Mouse (Mus musculus) intestine, embryonic 15.5 days (tissue): Measurements from ENCODE around the gene Kdelr3. TPM values are rescaled to one million over a fixed set of nuclear protein-coding genes. Genes with fewer than 3 reads are reported as not detected.

Source experiments
- ATAC-seq: fragments of 200-750 bp; cut with Nextera tagmentation; 2 replicates; pipeline ENCODE4 v1.8.0; 2017; ENCODE audit warnings: moderate TSS enrichment, moderate library complexity
- H3K27ac ChIP-seq: fragments of 300-500 bp; sonication (generic); 2 replicates; pipeline ENCODE4 v1.5.1; 2015; ENCODE audit warnings: mild to moderate bottlenecking, inconsistent platforms
- H3K27me3 ChIP-seq: fragments of 300-500 bp; sonication (generic); replicated peaks from 2 replicates; pipeline ENCODE4 v1.6.1; 2015; ENCODE audit warnings: inconsistent platforms
- H3K36me3 ChIP-seq: fragments of 300-500 bp; sonication (generic); 2 replicates; pipeline ENCODE4 v1.6.1; 2015; ENCODE audit warnings: inconsistent platforms
- H3K4me1 ChIP-seq: fragments of 300-500 bp; sonication (generic); replicated peaks from 2 replicates; pipeline ENCODE4 v1.6.1; 2015; ENCODE audit warnings: inconsistent platforms
- H3K4me2 ChIP-seq: fragments of 300-500 bp; sonication (generic); replicated peaks from 2 replicates; pipeline ENCODE4 v1.6.1; 2015; ENCODE audit warnings: mild to moderate bottlenecking, inconsistent platforms
- H3K4me3 ChIP-seq: fragments of 300-500 bp; sonication (generic); replicated peaks from 2 replicates; pipeline ENCODE4 v1.5.1; 2015; ENCODE audit warnings: inconsistent platforms
- H3K9ac ChIP-seq: fragments of 300-500 bp; sonication (generic); 2 replicates; pipeline ENCODE4 v1.6.1; 2015; ENCODE audit warnings: inconsistent platforms
- H3K9me3 ChIP-seq: fragments of 300-500 bp; sonication (generic); 2 replicates; pipeline ENCODE4 v1.6.1; 2016; ENCODE audit warnings: inconsistent platforms
- WGBS: fragments of 180-500 bp; shearing (Covaris S2); methylation state at CpG from one replicate; pipeline ENCODE4 v1.1.7; 2015; 5-methylcytosine and 5-hydroxymethylcytosine counted together
- polyA plus RNA-seq: library from polyadenylated mRNA; unstranded; fragments of >200 nt; fragmentation: Nextera tagmentation; extraction: Ambion mirVana; gene quantifications from 2 replicates; pipeline ENCODE4 v1.2.1, GENCODE M21; 2015

Gene Kdelr3
- polyA plus RNA-seq, 1 experiment from 2014 or later = 71.6 TPM

- no peaks in the 10 kb centered on the region for H3K9me3 ChIP-seq
- ATAC-seq = no peak
- peak overlapping the region; percentile 66; the same call in 1 of the 2 replicates for H3K4me3 ChIP-seq
- peak overlapping the region; percentile 95 for H3K4me2 ChIP-seq
- no peak overlapping the region for H3K27ac ChIP-seq
- WGBS = 76% methylated on average over 4 of the region's 4 CpGs
- peaks cover 2% of the 10 kb centered on the region for H3K36me3 ChIP-seq
- H3K4me1 ChIP-seq = peaks cover 25% of the 10 kb centered on the region
- peak overlapping the region; percentile 64; the same call in 1 of the 2 replicates for H3K9ac ChIP-seq
- peaks cover 36% of the 10 kb centered on the region for H3K27me3 ChIP-seq
These were observed 1.5 kb downstream of the Kdelr3 start for GRCm38 (mm10) chr15:79517710-79518109.

GRCm38 (mm10) chr15:79518571-79518970 lies 2.4 kb downstream of the Kdelr3 start:
- Histone ChIP-seq H3K9ac (no peak overlapping the region), H3K4me1 (peaks cover 25% of the 10 kb centered on the region), H3K27ac (no peak overlapping the region), H3K9me3 (no peaks in the 10 kb centered on the region), H3K36me3 (peaks cover 10% of the 10 kb centered on the region), H3K27me3 (peaks cover 33% of the 10 kb centered on the region), H3K4me2 (no peak overlapping the region), H3K4me3 (no peak overlapping the region)
- WGBS = 81% methylated on average over 3 of the region's 3 CpGs
- no peak for ATAC-seq

GRCm38 (mm10) chr15:79519400-79520220 lies 3.4 kb downstream of the Kdelr3 start:
- Histone ChIP-seq H3K36me3 (peaks cover 16% of the 10 kb centered on the region), H3K9ac (no peak overlapping the region), H3K4me3 (no peak overlapping the region), H3K4me1 (peaks cover 20% of the 10 kb centered on the region), H3K9me3 (no peaks in the 10 kb centered on the region), H3K27me3 (peaks cover 22% of the 10 kb centered on the region; the same call in 1 of the 2 replicates), H3K27ac (no peak overlapping the region), H3K4me2 (no peak overlapping the region)
- 47% methylated on average over 16 of the region's 16 CpGs for WGBS
- ATAC-seq = no peak

- no peak overlapping the region for H3K9ac ChIP-seq
- H3K36me3 ChIP-seq = peaks cover 45% of the 10 kb centered on the region
- H3K4me1 ChIP-seq = 0 out of 2 replicates have a peak, but pooled peaks cover 3% of the 10 kb centered on the region
- ATAC-seq = no peak
- no peaks in the 10 kb centered on the region for H3K9me3 ChIP-seq
- no peak overlapping the region for H3K27ac ChIP-seq
- no peak overlapping the region for H3K4me3 ChIP-seq
- WGBS = 89% methylated on average over 5 of the region's 5 CpGs
- H3K27me3 ChIP-seq = no peaks in the 10 kb centered on the region
- no peak overlapping the region for H3K4me2 ChIP-seq
These were observed 9.4 kb downstream of the Kdelr3 start for GRCm38 (mm10) chr15:79525564-79525963.

GRCm38 (mm10) chr15:79525979-79526768 lies 10.0 kb downstream of the Kdelr3 start:
- no peaks in the 10 kb centered on the region for H3K9me3 ChIP-seq
- no peak overlapping the region for H3K27ac ChIP-seq
- no peaks in the 10 kb centered on the region for H3K27me3 ChIP-seq
- H3K4me3 ChIP-seq = no peak overlapping the region
- H3K36me3 ChIP-seq = peaks cover 45% of the 10 kb centered on the region
- no peak overlapping the region for H3K9ac ChIP-seq
- H3K4me1 ChIP-seq = 0 out of 2 replicates have a peak, but pooled peaks cover 3% of the 10 kb centered on the region
- no peak overlapping the region for H3K4me2 ChIP-seq
- ATAC-seq = no peak; the same call in 1 of the 2 replicates
- WGBS = 68% methylated on average over 9 of the region's 9 CpGs

- H3K27ac ChIP-seq = no peak overlapping the region
- H3K27me3 ChIP-seq = no peaks in the 10 kb centered on the region
- 78% methylated on average over 4 of the region's 4 CpGs for WGBS
- H3K36me3 ChIP-seq = peaks cover 53% of the 10 kb centered on the region
- no peak overlapping the region for H3K9ac ChIP-seq
- no peak overlapping the region for H3K4me3 ChIP-seq
- no peaks in the 10 kb centered on the region for H3K9me3 ChIP-seq
- H3K4me2 ChIP-seq = no peak overlapping the region
- no peak for ATAC-seq
- 0 out of 2 replicates have a peak, but pooled peaks cover 3% of the 10 kb centered on the region for H3K4me1 ChIP-seq
These were observed 11.0 kb downstream of the Kdelr3 start for GRCm38 (mm10) chr15:79527192-79527591.

- Histone ChIP-seq H3K27ac (no peak overlapping the region), H3K4me1 (0 out of 2 replicates have a peak, but pooled peaks cover 3% of the 10 kb centered on the region), H3K9ac (no peak overlapping the region), H3K4me2 (no peak overlapping the region), H3K27me3 (no peaks in the 10 kb centered on the region), H3K4me3 (no peak overlapping the region), H3K36me3 (peaks cover 51% of the 10 kb centered on the region), H3K9me3 (no peaks in the 10 kb centered on the region)
- ATAC-seq = 0 out of 2 replicates have a peak, but pooled peaks have one; percentile 9
- 63% methylated on average over 5 of the region's 5 CpGs for WGBS
These were observed 11.9 kb downstream of the Kdelr3 start for GRCm38 (mm10) chr15:79527991-79528639.

- no peaks in the 10 kb centered on the region for H3K9me3 ChIP-seq
- no peak for ATAC-seq
- no peak overlapping the region for H3K27ac ChIP-seq
- WGBS = 73% methylated on average over 7 of the region's 7 CpGs
- no peak overlapping the region for H3K9ac ChIP-seq
- H3K4me1 ChIP-seq = 0 out of 2 replicates have a peak, but pooled peaks cover 5% of the 10 kb centered on the region
- no peaks in the 10 kb centered on the region for H3K27me3 ChIP-seq
- H3K4me2 ChIP-seq = no peak overlapping the region
- no peak overlapping the region for H3K4me3 ChIP-seq
- peaks cover 53% of the 10 kb centered on the region for H3K36me3 ChIP-seq
These were observed 13.7 kb downstream of the Kdelr3 start for GRCm38 (mm10) chr15:79529935-79530334.

GRCm38 (mm10) chr15:79533796-79534195 lies 17.6 kb downstream of the Kdelr3 start:
- ATAC-seq = no peak
- Histone ChIP-seq H3K4me2 (no peak overlapping the region), H3K27me3 (no peaks in the 10 kb centered on the region), H3K9me3 (no peaks in the 10 kb centered on the region), H3K4me1 (0 out of 2 replicates have a peak, but pooled peaks cover 5% of the 10 kb centered on the region), H3K27ac (no peak overlapping the region), H3K36me3 (peaks cover 60% of the 10 kb centered on the region), H3K9ac (no peak overlapping the region), H3K4me3 (no peak overlapping the region)
- 85% methylated on average over 3 of the region's 3 CpGs for WGBS

- peaks cover 36% of the 10 kb centered on the region for H3K36me3 ChIP-seq
- H3K27me3 ChIP-seq = no peaks in the 10 kb centered on the region
- no peak overlapping the region for H3K9ac ChIP-seq
- H3K27ac ChIP-seq = no peak overlapping the region
- no peaks in the 10 kb centered on the region for H3K9me3 ChIP-seq
- WGBS = 93% methylated on average over 3 of the region's 3 CpGs
- H3K4me1 ChIP-seq = peaks cover 8% of the 10 kb centered on the region
- H3K4me3 ChIP-seq = no peak overlapping the region
- ATAC-seq = no peak
- H3K4me2 ChIP-seq = peak overlapping the region; percentile 65
These were observed 27.8 kb downstream of the Kdelr3 start for GRCm38 (mm10) chr15:79543968-79544367.

GRCm38 (mm10) chr15:79545496-79545895 lies 29.3 kb downstream of the Kdelr3 start:
- Histone ChIP-seq H3K27ac (peak overlapping the region; percentile 97), H3K27me3 (no peaks in the 10 kb centered on the region), H3K4me1 (peaks cover 8% of the 10 kb centered on the region), H3K4me2 (peak overlapping the region; percentile 65), H3K9ac (peak overlapping the region; percentile 90), H3K4me3 (peak overlapping the region; percentile 66), H3K9me3 (no peaks in the 10 kb centered on the region), H3K36me3 (peaks cover 22% of the 10 kb centered on the region)
- under 1% methylated on average over 3 of the region's 3 CpGs for WGBS
- ATAC-seq = no peak
